Mouse (Mus musculus) thymus, adult 2 months (tissue): ENCODE data around the gene Fry. TPM values are rescaled to one million over a fixed set of nuclear protein-coding genes. Genes with fewer than 3 reads are reported as not detected.

ENCODE experiments used
- DNase-seq: peaks from one replicate; pipeline ENCODE4 v3.0.0; 2021
- H3K27ac ChIP-seq: fragments of 200-500 bp; 2 replicates; pipeline ENCODE4 v1.5.1; 2012; ENCODE audit warnings: low read length, control low read depth; ENCODE audit not compliant: control insufficient read depth, insufficient read depth
- H3K27me3 ChIP-seq: fragments of 200-500 bp; 2 replicates; pipeline ENCODE4 v1.6.1; 2012; ENCODE audit warnings: mild to moderate bottlenecking, low read length, moderate library complexity, mixed read lengths; ENCODE audit not compliant: control insufficient read depth, insufficient read depth
- H3K36me3 ChIP-seq: fragments of 200-500 bp; 2 replicates; pipeline ENCODE4 v1.6.1; 2012; ENCODE audit warnings: mild to moderate bottlenecking, low read length, moderate library complexity; ENCODE audit not compliant: control insufficient read depth, insufficient read depth
- H3K4me1 ChIP-seq: fragments of 200-500 bp; replicated peaks from 2 replicates; pipeline ENCODE4 v1.6.1; 2012; ENCODE audit warnings: low read length; ENCODE audit not compliant: control insufficient read depth, insufficient read depth
- H3K4me3 ChIP-seq: fragments of 200-500 bp; 2 replicates; pipeline ENCODE4 v1.5.1; 2012; ENCODE audit warnings: mild to moderate bottlenecking, low read length, control low read depth, moderate library complexity; ENCODE audit not compliant: control insufficient read depth, insufficient read depth
- CTCF ChIP-seq: fragments of 200-500 bp; IDR thresholded peaks from 2 replicates; pipeline ENCODE4 v1.5.1; 2012; ENCODE audit warnings: mild to moderate bottlenecking, control low read depth, low read length, moderate library complexity, borderline replicate concordance; ENCODE audit not compliant: control insufficient read depth, poor library complexity, insufficient read depth; ENCODE audit errors: extremely low read depth
- POLR2A ChIP-seq: fragments of 200-500 bp; IDR thresholded peaks from 2 replicates; pipeline ENCODE4 v1.6.1; 2012; ENCODE audit warnings: mild to moderate bottlenecking, low read length, control low read depth, moderate library complexity; ENCODE audit not compliant: control insufficient read depth, poor library complexity, insufficient read depth; ENCODE audit errors: extremely low read depth
- WGBS: fragments of 180-500 bp; shearing (Covaris S2); methylation state at CpG from one replicate; pipeline ENCODE4 v1.1.7; 2018; 5-methylcytosine and 5-hydroxymethylcytosine counted together
- polyA plus RNA-seq: library from polyadenylated mRNA; depleted of rRNA; stranded (reverse); fragments of >200 nt; gene quantifications from 2 replicates; pipeline ENCODE4 v1.2.3, GENCODE M21; 2012

Fry gene
- polyA plus RNA-seq, 1 experiment, result 9.8 TPM

- TF ChIP-seq CTCF (no peak), POLR2A (no peak)
- 55% methylated on average over 3 of the region's 3 CpGs for WGBS
- peaks cover 3% of the 10 kb centered on the region; the same call in 1 of the 2 replicates for H3K4me1 ChIP-seq
Measured at GRCm38 (mm10) chr5:150372956-150373355, 254.5 kb downstream of the Fry start.

GRCm38 (mm10) chr5:150374778-150375559 is 256.5 kb downstream of the Fry start:
- no peak for TF ChIP-seq POLR2A
- TF ChIP-seq CTCF, result no peak
- no peaks in the 10 kb centered on the region for H3K36me3 ChIP-seq
- no peak overlapping the region for H3K4me3 ChIP-seq
- WGBS, result 92% methylated on average over 8 of the region's 8 CpGs
- H3K4me1 ChIP-seq, result peaks cover 3% of the 10 kb centered on the region; the same call in 1 of the 2 replicates
- DNase-seq, result no peak
- H3K27ac ChIP-seq, result no peak overlapping the region
- H3K27me3 ChIP-seq, result no peaks in the 10 kb centered on the region

More at GRCm38 (mm10) chr5:150372956-150373355, 254.5 kb downstream of the Fry start:
- Histone ChIP-seq H3K27me3 (no peaks in the 10 kb centered on the region), H3K27ac (no peak overlapping the region), H3K36me3 (no peaks in the 10 kb centered on the region), H3K4me3 (no peak overlapping the region)
- no peak for DNase-seq

- Histone ChIP-seq H3K4me1 (no peaks in the 10 kb centered on the region), H3K4me3 (no peak overlapping the region), H3K36me3 (no peaks in the 10 kb centered on the region), H3K27ac (no peak overlapping the region), H3K27me3 (no peaks in the 10 kb centered on the region)
- DNase-seq, result no peak
- WGBS, result 94% methylated on average over 18 of the region's 18 CpGs
- TF ChIP-seq CTCF (no peak), POLR2A (no peak)
Measured at GRCm38 (mm10) chr5:150378586-150378985, 260.1 kb downstream of the Fry start.

GRCm38 (mm10) chr5:150380767-150381166 is 262.3 kb downstream of the Fry start:
- Histone ChIP-seq H3K4me1 (0 out of 2 replicates have a peak, but pooled peaks cover 2% of the 10 kb centered on the region), H3K4me3 (no peak overlapping the region), H3K27me3 (no peaks in the 10 kb centered on the region), H3K27ac (no peak overlapping the region), H3K36me3 (no peaks in the 10 kb centered on the region)
- no peak for DNase-seq
- 91% methylated on average over 10 of the region's 10 CpGs for WGBS
- TF ChIP-seq POLR2A, result no peak
- TF ChIP-seq CTCF, result no peak

GRCm38 (mm10) chr5:150382411-150382810 is 264.0 kb downstream of the Fry start:
- 84% methylated on average over 5 of the region's 5 CpGs for WGBS
- Histone ChIP-seq H3K36me3 (no peaks in the 10 kb centered on the region), H3K4me1 (0 out of 2 replicates have a peak, but pooled peaks cover 2% of the 10 kb centered on the region), H3K4me3 (no peak overlapping the region), H3K27ac (no peak overlapping the region), H3K27me3 (no peaks in the 10 kb centered on the region)
- DNase-seq, result no peak
- no peak for TF ChIP-seq CTCF
- TF ChIP-seq POLR2A, result no peak

GRCm38 (mm10) chr5:150384272-150385215 is 266.1 kb downstream of the Fry start:
- no peak for TF ChIP-seq CTCF
- no peak for TF ChIP-seq POLR2A
- Histone ChIP-seq H3K36me3 (no peaks in the 10 kb centered on the region), H3K27me3 (no peaks in the 10 kb centered on the region), H3K4me1 (0 out of 2 replicates have a peak, but pooled peaks cover 2% of the 10 kb centered on the region), H3K4me3 (no peak overlapping the region), H3K27ac (no peak overlapping the region)
- WGBS, result 85% methylated on average over 17 of the region's 17 CpGs
- DNase-seq, result no peak
